Mouse (Mus musculus) neutrophil, adult 5-6 weeks (primary cell): Measurements from ENCODE around the gene 4933430I17Rik. TPM values are rescaled to one million over a fixed set of nuclear protein-coding genes. Genes with fewer than 3 reads are reported as not detected.

Experiments
- ATAC-seq: fragments of 151-379, 151-347 bp; 2 replicates; pipeline ENCODE4 v1.8.0; 2017; ENCODE audit warnings: mild to moderate bottlenecking, moderate TSS enrichment; ENCODE audit not compliant: insufficient number of reproducible peaks, poor library complexity, low FRiP score, severe bottlenecking; ENCODE audit errors: extremely low read depth
- total RNA-seq: library from RNA; stranded (forward); fragments of 200-1000 nt; gene quantifications from 2 replicates; pipeline ENCODE4 v1.2.3, GENCODE M21; 2017

Gene 4933430I17Rik
- total RNA-seq, 1 experiment from 2014 or later, result 0.35 TPM

GRCm38 (mm10) chr4:62525489-62525811 lies 281 bp downstream of the 4933430I17Rik start:
- no peak for ATAC-seq

GRCm38 (mm10) chr4:62526256-62526655 lies 1.1 kb downstream of the 4933430I17Rik start:
- ATAC-seq, result no peak

- ATAC-seq, result no peak
Observed at GRCm38 (mm10) chr4:62527655-62528054, 2.5 kb downstream of the 4933430I17Rik start.

- no peak for ATAC-seq
Observed at GRCm38 (mm10) chr4:62533729-62534128, 8.6 kb downstream of the 4933430I17Rik start.

GRCm38 (mm10) chr4:62541802-62542201 lies 16.6 kb downstream of the 4933430I17Rik start:
- no peak for ATAC-seq

GRCm38 (mm10) chr4:62543782-62544181 lies 18.6 kb downstream of the 4933430I17Rik start:
- ATAC-seq, result no peak

GRCm38 (mm10) chr4:62544801-62545200 lies 19.6 kb downstream of the 4933430I17Rik start:
- ATAC-seq, result no peak

- no peak for ATAC-seq
Observed at GRCm38 (mm10) chr4:62551966-62552365, 26.8 kb downstream of the 4933430I17Rik start.

GRCm38 (mm10) chr4:62557436-62557835 lies 32.3 kb downstream of the 4933430I17Rik start:
- no peak for ATAC-seq

- ATAC-seq, result no peak
Observed at GRCm38 (mm10) chr4:62559797-62560329, 34.7 kb downstream of the 4933430I17Rik start, which contains the start of gene Rgs3. Gene Rgs3, plus strand, starts transcription at chr4:62559847.

GRCm38 (mm10) chr4:62560963-62561629 lies 35.9 kb downstream of the 4933430I17Rik start:
- peak; percentile 91 for ATAC-seq

GRCm38 (mm10) chr4:62561630-62562001 lies 36.4 kb downstream of the 4933430I17Rik start:
- no peak for ATAC-seq

- no peak for ATAC-seq
Observed at GRCm38 (mm10) chr4:62562006-62562405, 36.8 kb downstream of the 4933430I17Rik start.

- ATAC-seq, result no peak
Observed at GRCm38 (mm10) chr4:62566530-62566929, 41.4 kb downstream of the 4933430I17Rik start.

- ATAC-seq, result no peak
Observed at GRCm38 (mm10) chr4:62567696-62568095, 42.5 kb downstream of the 4933430I17Rik start.

GRCm38 (mm10) chr4:62568359-62568758 lies 43.2 kb downstream of the 4933430I17Rik start:
- no peak for ATAC-seq

GRCm38 (mm10) chr4:62569603-62570002 lies 44.4 kb downstream of the 4933430I17Rik start:
- no peak for ATAC-seq

- ATAC-seq, result no peak
Observed at GRCm38 (mm10) chr4:62570029-62570428, 44.9 kb downstream of the 4933430I17Rik start.

GRCm38 (mm10) chr4:62582365-62583264 lies 57.4 kb downstream of the 4933430I17Rik start:
- ATAC-seq, result no peak
